In genomic region chr8:44031376-44031775, GRCm38 (mm10) we compare ENCODE assay signal across 24 mouse cellular contexts.
"Had no signal": no experiment of that assay in that cellular context is flagged by ENCODE, and none has a peak within 500 bp of the region (broad histone marks: within the 10 kb centered on the region; RNA-seq: fewer than 3 reads in every experiment).

No protein-coding gene starts in this region.

- H3K9me3 ChIP-seq: heart, embryonic 10.5 days; heart, embryonic 12.5 days; hindbrain, embryonic 10.5 days; hindbrain, embryonic 12.5 days; intestine, embryonic 15.5 days; limb, embryonic 10.5 days; limb, embryonic 12.5 days; liver, embryonic 13.5 days; liver, embryonic 15.5 days had no signal

- ATAC-seq: hindbrain, embryonic 16.5 days; inflammation-experienced regulatory T-cells, adult 6 months; intestine, embryonic 15.5 days; intestine, postnatal 0 days; liver, postnatal 0 days had no signal

- H3K27ac ChIP-seq: gastrocnemius, adult 2 months; heart, embryonic 10.5 days; hindbrain, embryonic 10.5 days; hindbrain, embryonic 12.5 days; hindbrain, embryonic 14.5 days; intestine, embryonic 15.5 days; layer of hippocampus, adult 2 months; left cerebral cortex, adult 2 months; limb, embryonic 10.5 days; limb, embryonic 12.5 days; liver, embryonic 13.5 days; liver, embryonic 15.5 days had no signal

- H3K9ac ChIP-seq: heart, embryonic 12.5 days; hindbrain, embryonic 12.5 days; hindbrain, embryonic 14.5 days; intestine, embryonic 15.5 days; limb, embryonic 12.5 days; liver, embryonic 13.5 days; liver, embryonic 15.5 days; liver, postnatal 0 days had no signal

- H3K27me3 ChIP-seq: heart, embryonic 12.5 days; hindbrain, embryonic 12.5 days; intestine, embryonic 15.5 days; limb, embryonic 12.5 days; liver, embryonic 13.5 days; liver, embryonic 15.5 days had no signal

- DNase-seq: gastrocnemius, adult 2 months; gastrocnemius, postnatal 10 days; gastrocnemius, postnatal 25 days; heart, adult 18-20 months; heart, postnatal 10 days; heart, postnatal 4 days; liver; liver, embryonic 13.5 days; liver, postnatal 0 days had no signal

- H3K4me1 ChIP-seq: heart, embryonic 10.5 days; heart, embryonic 12.5 days; hindbrain, embryonic 10.5 days; hindbrain, embryonic 12.5 days; intestine, embryonic 15.5 days; limb, embryonic 10.5 days; limb, embryonic 12.5 days; liver, embryonic 13.5 days; liver, embryonic 15.5 days had no signal

- H3K4me2 ChIP-seq: heart, embryonic 12.5 days; hindbrain, embryonic 12.5 days; hindbrain, embryonic 14.5 days; intestine, embryonic 15.5 days; limb, embryonic 12.5 days; liver, embryonic 11.5 days; liver, embryonic 13.5 days; liver, embryonic 15.5 days had no signal

- H3K4me3 ChIP-seq: gastrocnemius, adult 2 months; heart, embryonic 10.5 days; heart, embryonic 12.5 days; hindbrain, embryonic 10.5 days; hindbrain, embryonic 12.5 days; intestine, embryonic 15.5 days; layer of hippocampus, adult 2 months; left cerebral cortex, adult 2 months; limb, embryonic 10.5 days; limb, embryonic 12.5 days; liver, embryonic 13.5 days; liver, embryonic 15.5 days had no signal

- H3K36me3 ChIP-seq: heart, embryonic 10.5 days; heart, embryonic 12.5 days; hindbrain, embryonic 10.5 days; hindbrain, embryonic 12.5 days; intestine, embryonic 15.5 days; limb, embryonic 10.5 days; limb, embryonic 12.5 days; liver, embryonic 13.5 days; liver, embryonic 15.5 days had no signal
